Mouse (Mus musculus) lung, postnatal 25 days (tissue): ENCODE data around the gene Fgf2.
A peak's percentile ranks its signal among the peaks of the same experiment; 100 is the strongest.

Experiments
- DNase-seq: peaks from one replicate; pipeline ENCODE4 v3.0.0; 2022; ENCODE audit warnings: low spot score

The Fgf2 gene

GRCm38 (mm10) chr3:37348221-37349165 lies at the start of gene Fgf2:
Gene Fgf2 (plus strand): TSS chr3:37348346.
- DNase-seq, result no peak

- DNase-seq, result no peak
These were observed 48.7 kb upstream of the Fgf2 start for GRCm38 (mm10) chr3:37299470-37299869.

DNA sequence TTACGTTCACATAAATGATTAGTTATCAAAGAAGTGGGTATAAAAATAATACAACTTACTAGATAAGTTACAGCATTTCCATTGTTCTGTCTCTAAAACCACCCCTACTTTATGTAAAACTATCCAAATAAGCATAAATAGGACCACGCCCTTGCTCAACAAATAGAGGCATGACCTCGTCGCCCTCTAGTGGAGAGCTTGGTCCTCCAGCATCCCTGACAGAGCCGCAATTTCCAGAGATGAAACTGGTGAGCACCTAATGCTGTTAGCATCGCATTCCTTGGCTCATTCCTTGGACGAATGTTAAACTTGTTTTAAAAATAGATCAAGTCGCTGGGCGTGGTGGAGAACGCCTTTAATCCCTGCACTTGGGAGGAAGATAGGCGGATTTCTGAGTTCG lies 45.5 kb upstream of the Fgf2 start:
- DNase-seq, result peak; percentile 57

GRCm38 (mm10) chr3:37303392-37304139 lies 44.6 kb upstream of the Fgf2 start:
- DNase-seq, result no peak

GRCm38 (mm10) chr3:37311897-37312369 lies 36.2 kb upstream of the Fgf2 start:
- no peak for DNase-seq

- DNase-seq, result peak; percentile 95
These were observed 35.7 kb upstream of the Fgf2 start, which contains the start of the genes Bbs12 and Cetn4 for GRCm38 (mm10) chr3:37312370-37312941. Gene Bbs12 (plus strand): TSS chr3:37312554. Gene Cetn4 (minus strand): TSS chr3:37312708.

DNA sequence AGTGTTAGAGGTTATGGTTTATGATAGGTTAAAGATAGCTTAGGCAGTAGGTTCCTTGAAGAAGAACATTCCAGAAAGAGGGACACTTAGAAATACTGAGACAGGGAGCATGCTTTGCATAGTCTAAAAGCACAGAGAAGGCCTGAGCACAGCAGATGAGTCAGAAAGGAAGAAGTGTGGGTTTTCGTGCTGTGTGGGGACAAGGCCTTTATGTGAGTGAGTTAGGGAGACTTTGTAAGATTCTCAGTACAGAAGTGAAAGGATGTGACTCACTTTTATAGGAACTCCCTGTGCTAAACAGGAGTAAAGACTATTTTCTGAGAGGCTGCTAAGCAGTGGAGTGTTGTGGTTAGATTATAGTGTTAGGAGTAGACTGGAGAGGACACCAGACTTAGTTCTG lies 34.8 kb upstream of the Fgf2 start:
- peak; percentile 8 for DNase-seq

DNA sequence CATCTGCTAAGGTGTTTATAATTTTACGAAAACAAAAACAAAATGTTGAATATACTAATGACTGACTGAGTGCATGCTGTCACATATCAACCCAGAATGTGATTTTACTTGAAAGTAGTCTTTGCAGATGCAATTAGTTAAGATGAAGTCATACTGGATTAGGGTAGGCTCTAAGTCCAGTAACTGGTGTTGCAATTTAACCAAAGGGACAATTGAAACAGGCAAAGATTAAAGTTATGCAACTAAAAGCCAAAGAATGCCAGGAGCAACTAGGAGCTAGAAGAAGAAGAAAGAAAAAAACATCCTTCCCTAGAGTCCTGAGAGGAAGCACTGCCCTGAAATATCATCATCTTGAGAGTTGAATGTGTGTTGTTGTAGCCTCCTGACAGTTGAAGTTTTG lies 31.9 kb upstream of the Fgf2 start:
- no peak for DNase-seq

- no peak for DNase-seq
These were observed 23.8 kb upstream of the Fgf2 start for GRCm38 (mm10) chr3:37324310-37324709.

- DNase-seq, result no peak
These were observed 22.6 kb upstream of the Fgf2 start for GRCm38 (mm10) chr3:37325317-37326112.

DNA sequence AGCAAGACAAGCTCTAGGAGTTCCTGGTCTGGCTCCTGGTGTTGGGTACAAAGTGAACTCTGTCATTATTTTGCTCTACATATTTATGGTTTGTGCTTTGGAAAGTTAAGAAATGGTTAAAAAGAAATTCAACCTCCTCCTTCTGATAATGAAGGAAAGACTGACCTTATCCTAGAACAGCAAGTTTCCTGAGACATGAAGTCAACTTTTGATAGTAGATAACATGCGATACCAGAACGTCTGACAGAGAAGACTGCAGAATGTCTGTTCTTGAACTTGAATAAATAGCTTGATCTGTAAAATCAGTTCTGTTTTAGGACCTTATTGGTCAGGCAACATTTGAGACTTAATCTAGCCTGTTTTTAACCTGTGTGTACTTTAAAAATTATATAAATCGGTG lies 21.5 kb upstream of the Fgf2 start:
- DNase-seq, result no peak

DNA sequence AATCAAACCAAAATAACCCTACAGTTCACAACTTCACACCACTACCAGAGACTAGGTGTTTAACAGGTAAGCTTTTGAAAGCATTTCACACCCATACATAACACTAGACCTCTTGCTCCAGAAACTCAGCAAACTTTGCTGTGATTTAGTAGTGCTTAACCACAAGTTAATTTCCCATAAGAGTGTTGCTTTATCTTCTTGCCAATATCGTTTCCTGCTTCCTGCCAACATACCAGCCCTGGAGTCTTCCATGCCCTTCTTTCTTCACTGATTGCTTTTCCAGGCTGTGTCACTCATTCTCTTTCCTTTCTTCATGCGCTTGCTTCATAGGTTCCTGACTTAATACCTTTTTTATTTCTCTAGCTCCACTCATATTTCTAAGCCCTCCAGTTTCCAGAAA lies 19.7 kb upstream of the Fgf2 start:
- no peak for DNase-seq

DNA sequence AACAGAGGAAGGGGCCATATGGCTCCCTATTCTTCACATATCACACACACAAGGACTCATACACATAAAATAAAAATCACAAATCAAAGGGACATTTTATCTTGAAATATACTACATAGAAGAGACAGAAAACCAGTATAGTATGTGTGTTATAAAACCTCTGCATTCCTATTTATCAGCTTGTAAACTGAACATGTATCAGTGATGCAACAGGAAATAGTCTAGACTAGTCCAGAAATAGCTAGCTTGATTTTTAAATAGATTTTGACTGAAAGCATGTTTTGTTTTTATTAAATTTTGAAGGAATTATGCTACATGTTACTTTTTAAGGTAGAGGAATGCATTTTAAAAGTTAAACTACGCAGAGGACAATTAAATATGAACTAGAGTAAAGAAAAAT lies 18.2 kb upstream of the Fgf2 start:
- DNase-seq, result no peak

- no peak for DNase-seq
These were observed 16.1 kb upstream of the Fgf2 start for GRCm38 (mm10) chr3:37331999-37332449.

GRCm38 (mm10) chr3:37334053-37334452 lies 14.1 kb upstream of the Fgf2 start:
- no peak for DNase-seq

GRCm38 (mm10) chr3:37341110-37341509 lies 7.0 kb upstream of the Fgf2 start:
- no peak for DNase-seq

DNA sequence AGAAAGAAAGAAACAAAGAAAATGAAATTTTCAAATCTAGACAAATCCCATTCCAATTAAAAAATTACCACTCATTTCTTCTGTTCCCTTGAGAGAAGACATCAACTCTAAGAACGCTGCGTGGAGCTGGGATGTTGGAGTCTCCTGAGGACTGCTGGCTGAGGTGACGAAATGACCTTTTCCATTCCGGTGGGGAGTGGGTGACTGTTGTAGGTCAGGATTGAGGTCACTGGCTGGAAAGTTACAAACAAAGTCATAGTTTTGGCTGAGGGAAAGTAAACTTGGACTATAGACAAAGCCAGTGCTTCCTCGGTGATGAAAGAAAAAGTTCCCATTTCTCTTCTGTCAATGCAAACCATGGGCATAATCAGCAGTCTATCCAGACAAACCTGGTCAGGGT lies 5.3 kb upstream of the Fgf2 start:
- DNase-seq, result peak; percentile 30

GRCm38 (mm10) chr3:37347671-37348070 lies 475 bp upstream of the Fgf2 start:
- no peak for DNase-seq

DNA sequence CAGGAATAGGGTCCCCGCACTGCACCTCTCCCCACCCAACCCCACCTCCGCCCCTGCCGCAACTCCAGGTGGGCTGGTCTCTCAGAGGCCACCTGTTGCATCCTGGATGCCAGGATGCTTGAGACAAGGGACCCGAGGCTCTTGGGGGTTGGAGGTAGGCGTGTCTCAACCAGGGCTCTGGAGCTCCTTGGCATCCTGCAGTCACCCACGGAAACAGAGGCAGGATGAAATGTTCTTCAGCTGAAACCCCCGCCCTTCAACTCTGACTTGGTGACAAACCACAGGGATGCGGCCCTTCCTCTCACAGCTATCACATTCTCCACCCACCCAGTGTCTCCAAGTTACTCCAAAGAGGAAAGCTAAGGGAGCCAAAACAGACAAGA lies 1.0 kb downstream of the Fgf2 start:
- no peak for DNase-seq

GRCm38 (mm10) chr3:37350386-37350785 lies 2.2 kb downstream of the Fgf2 start:
- DNase-seq, result no peak

DNA sequence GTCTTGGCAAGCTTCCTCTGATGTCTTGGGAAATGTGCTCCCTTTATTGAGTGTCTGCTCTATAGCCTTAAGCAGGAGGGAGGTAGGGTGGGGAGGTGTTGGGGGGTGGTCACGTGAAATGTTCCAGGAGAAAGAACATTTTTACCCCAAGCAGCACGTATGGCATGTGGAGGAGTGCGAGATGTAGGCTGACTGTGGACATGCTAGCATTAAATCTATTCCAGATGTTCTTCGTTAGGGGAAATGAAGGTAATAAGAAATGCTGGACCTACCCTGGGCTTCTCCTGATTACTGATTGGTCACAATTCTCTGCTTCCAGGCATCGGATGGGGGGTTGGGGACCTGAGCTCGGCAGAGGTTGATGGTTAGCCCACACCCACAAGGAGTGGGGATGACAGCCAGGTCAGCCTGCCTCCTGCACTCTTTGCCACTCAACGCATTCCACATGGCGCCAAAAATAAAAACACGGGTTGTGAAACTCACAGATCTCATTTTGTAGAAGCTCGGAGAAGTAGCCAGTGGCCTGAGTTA lies 5.9 kb downstream of the Fgf2 start:
- DNase-seq, result no peak
